Mouse (Mus musculus) thymus, adult 2 months (tissue): ENCODE measurements around the gene Clk3.

Source experiments
- CTCF ChIP-seq: fragments of 200-500 bp; IDR thresholded peaks from 2 replicates; pipeline ENCODE4 v1.5.1; 2012; ENCODE audit warnings: mild to moderate bottlenecking, control low read depth, low read length, moderate library complexity, borderline replicate concordance; ENCODE audit not compliant: control insufficient read depth, poor library complexity, insufficient read depth; ENCODE audit errors: extremely low read depth
- POLR2A ChIP-seq: fragments of 200-500 bp; IDR thresholded peaks from 2 replicates; pipeline ENCODE4 v1.6.1; 2012; ENCODE audit warnings: mild to moderate bottlenecking, low read length, control low read depth, moderate library complexity; ENCODE audit not compliant: control insufficient read depth, poor library complexity, insufficient read depth; ENCODE audit errors: extremely low read depth

GRCm38 (mm10) chr9:57767231-57767630 lies 1.6 kb upstream of the Clk3 start:
- TF ChIP-seq POLR2A (no peak), CTCF (no peak)
